In genomic region chr3:102111979-102112599, GRCm38 (mm10) we compare ENCODE assay signal across 21 mouse cellular contexts. TPM values are rescaled to one million over a fixed set of nuclear protein-coding genes. Genes with fewer than 3 reads are reported as not detected.
DNase-seq lines count a peak whose midpoint lies in the region; ATAC-seq and TF ChIP-seq lines count a peak whose summit lies in the region.
"Had no signal": no experiment of that assay in that cellular context is flagged by ENCODE, and none has a peak within 500 bp of the region (broad histone marks: within the 10 kb centered on the region; RNA-seq: fewer than 3 reads in every experiment).

No protein-coding gene starts in this region.

- peaks cover 13% of the 10 kb centered on the region for H3K4me1 ChIP-seq in heart, embryonic 12.5 days (replicated peaks)
- H3K4me1 ChIP-seq in midbrain, postnatal 0 days (ENCODE audit: insufficient read depth, low read length): no peaks in the 10 kb centered on the region
- no peaks in the 10 kb centered on the region for H3K4me1 ChIP-seq in midbrain, embryonic 14.5 days (ENCODE audit: control insufficient read depth, insufficient read depth, low read length)
- H3K4me1 ChIP-seq in neural tube, embryonic 14.5 days (ENCODE audit: control insufficient read depth, insufficient read depth, low read length): no peaks in the 10 kb centered on the region
- H3K4me1 ChIP-seq: forebrain, embryonic 12.5 days; limb, embryonic 15.5 days; midbrain, embryonic 12.5 days had no signal

- 56% methylated on average over 7 of the region's 7 CpGs for WGBS in heart, embryonic 12.5 days
- 70% methylated on average over 7 of the region's 7 CpGs for WGBS in midbrain, postnatal 0 days
- 69% methylated on average over 7 of the region's 7 CpGs for WGBS in midbrain, embryonic 14.5 days
- 70% methylated on average over 7 of the region's 7 CpGs for WGBS in neural tube, embryonic 14.5 days

- no peak overlapping the region for H3K4me2 ChIP-seq in heart, embryonic 12.5 days
- H3K4me2 ChIP-seq in midbrain, postnatal 0 days (ENCODE audit: low read depth, low read length, poor library complexity, severe bottlenecking): no peak overlapping the region
- H3K4me2 ChIP-seq in midbrain, embryonic 14.5 days (ENCODE audit: low read length): no peak overlapping the region
- no peak overlapping the region for H3K4me2 ChIP-seq in neural tube, embryonic 14.5 days (ENCODE audit: low read depth, low read length)
- H3K4me2 ChIP-seq: forebrain, embryonic 12.5 days; limb, embryonic 15.5 days; midbrain, embryonic 12.5 days had no signal

- H3K27ac ChIP-seq in heart, embryonic 12.5 days (ENCODE audit: poor library complexity, severe bottlenecking): peak overlapping the region; percentile 8; the same call in 1 of the 2 replicates
- H3K27ac ChIP-seq in midbrain, postnatal 0 days (ENCODE audit: low read depth, low read length): no peak overlapping the region
- H3K27ac ChIP-seq in midbrain, embryonic 14.5 days (replicated peaks; ENCODE audit: low read depth, low read length): no peak overlapping the region
- H3K27ac ChIP-seq in neural tube, embryonic 14.5 days (ENCODE audit: low read depth, low read length): no peak overlapping the region
- H3K27ac ChIP-seq: forebrain, embryonic 12.5 days; limb, embryonic 15.5 days; midbrain, embryonic 12.5 days had no signal

- H3K36me3 ChIP-seq in heart, embryonic 12.5 days: peaks cover 9% of the 10 kb centered on the region; the same call in 1 of the 2 replicates
- no peaks in the 10 kb centered on the region for H3K36me3 ChIP-seq in midbrain, postnatal 0 days (ENCODE audit: insufficient read depth, low read length)
- H3K36me3 ChIP-seq in midbrain, embryonic 14.5 days (ENCODE audit: control insufficient read depth, insufficient read depth, low read length): no peaks in the 10 kb centered on the region
- no peaks in the 10 kb centered on the region for H3K36me3 ChIP-seq in neural tube, embryonic 14.5 days (ENCODE audit: control insufficient read depth, insufficient read depth, low read length)
- H3K36me3 ChIP-seq: forebrain, embryonic 12.5 days; limb, embryonic 15.5 days; midbrain, embryonic 12.5 days had no signal

- TF ChIP-seq CTCF in midbrain, postnatal 0 days (IDR thresholded peaks at IDR 0.05): no peak

- 0 out of 2 replicates have a peak overlapping the region, but pooled peaks have one; percentile 4 for H3K9ac ChIP-seq in heart, embryonic 12.5 days
- no peak overlapping the region for H3K9ac ChIP-seq in midbrain, postnatal 0 days (replicated peaks; ENCODE audit: low read length, poor library complexity, severe bottlenecking)
- no peak overlapping the region for H3K9ac ChIP-seq in midbrain, embryonic 14.5 days (replicated peaks; ENCODE audit: low read length)
- H3K9ac ChIP-seq in neural tube, embryonic 14.5 days (replicated peaks; ENCODE audit: low read depth, low read length): no peak overlapping the region
- H3K9ac ChIP-seq: forebrain, embryonic 12.5 days; limb, embryonic 15.5 days; midbrain, embryonic 12.5 days had no signal

- no peak for DNase-seq in heart, postnatal 25 days (ENCODE audit: low spot score)
- DNase-seq in midbrain, postnatal 0 days (ENCODE audit: low spot score): no peak
- DNase-seq in midbrain, embryonic 14.5 days: no peak
- DNase-seq in adipocyte (ENCODE audit: low spot score): peak; percentile 10
- no peak for DNase-seq in embryo, embryonic 10 days (ENCODE audit: low spot score)
- DNase-seq: cerebellum, adult 8-10 months; embryo, embryonic 11 days; kidney, postnatal 10 days; lung, adult 18-20 months; lung, postnatal 36 days; right cerebral cortex, adult 18-20 months; spleen, adult 18-20 months; thymus, postnatal 4 days had no signal

- ATAC-seq in heart, embryonic 12.5 days (ENCODE audit: insufficient number of reproducible peaks, low FRiP score): no peak
- peak; percentile 66; the same call in 1 of the 2 replicates for ATAC-seq in midbrain, postnatal 0 days (ENCODE audit: low FRiP score)
- ATAC-seq in midbrain, embryonic 14.5 days (ENCODE audit: low FRiP score, low TSS enrichment): no peak
- ATAC-seq in neural tube, embryonic 14.5 days (ENCODE audit: low read depth): peak; percentile 11; the same call in 1 of the 2 replicates
- no peak for ATAC-seq in cerebellum, adult (ENCODE audit: insufficient number of reproducible peaks, low FRiP score, low TSS enrichment)
- ATAC-seq: intestine, postnatal 0 days had no signal

- no peaks in the 10 kb centered on the region for H3K9me3 ChIP-seq in heart, embryonic 12.5 days (replicated peaks)
- H3K9me3 ChIP-seq in midbrain, postnatal 0 days (ENCODE audit: low read length): no peaks in the 10 kb centered on the region
- no peaks in the 10 kb centered on the region for H3K9me3 ChIP-seq in midbrain, embryonic 14.5 days (ENCODE audit: control insufficient read depth, low read length)
- H3K9me3 ChIP-seq in neural tube, embryonic 14.5 days (ENCODE audit: control insufficient read depth, low read length): no peaks in the 10 kb centered on the region
- H3K9me3 ChIP-seq: forebrain, embryonic 12.5 days; limb, embryonic 15.5 days; midbrain, embryonic 12.5 days had no signal

- no peaks in the 10 kb centered on the region for H3K27me3 ChIP-seq in heart, embryonic 12.5 days (replicated peaks)
- H3K27me3 ChIP-seq in midbrain, postnatal 0 days (ENCODE audit: insufficient read depth, low read length): no peaks in the 10 kb centered on the region
- no peaks in the 10 kb centered on the region for H3K27me3 ChIP-seq in midbrain, embryonic 14.5 days (ENCODE audit: control insufficient read depth, insufficient read depth, low read length)
- no peaks in the 10 kb centered on the region for H3K27me3 ChIP-seq in neural tube, embryonic 14.5 days (ENCODE audit: control insufficient read depth, insufficient read depth, low read length)
- H3K27me3 ChIP-seq: forebrain, embryonic 12.5 days; limb, embryonic 15.5 days; midbrain, embryonic 12.5 days had no signal

- intact Hi-C loops in heart, postnatal 25 days (cut with DNase I): no loop called here

- no peak overlapping the region for H3K4me3 ChIP-seq in heart, embryonic 12.5 days
- no peak overlapping the region for H3K4me3 ChIP-seq in midbrain, postnatal 0 days (ENCODE audit: low read depth, low read length)
- H3K4me3 ChIP-seq in midbrain, embryonic 14.5 days (replicated peaks; ENCODE audit: low read depth, low read length): no peak overlapping the region
- no peak overlapping the region for H3K4me3 ChIP-seq in neural tube, embryonic 14.5 days (ENCODE audit: low read depth, low read length)
- H3K4me3 ChIP-seq: forebrain, embryonic 12.5 days; limb, embryonic 15.5 days; midbrain, embryonic 12.5 days had no signal

RNA-seq across cellular contexts. Expression of gene Casq2, which starts 25.9 kb away (rescaled TPM):
- polyA plus RNA-seq in heart, embryonic 12.5 days (2016; fragmentation: Nextera tagmentation; extraction: Ambion mirVana): 105 and 108 TPM in 2 replicates
- 1,000 to 10,000 TPM; 1,096 to 1,107 TPM for total RNA-seq in heart, postnatal 25 days (2021)
- total RNA-seq in midbrain, postnatal 0 days (2014; rRNA removed): 0.93 and 4.5 TPM in 2 replicates
- 0.61 and 0.84 TPM in 2 replicates for polyA plus RNA-seq in midbrain, postnatal 0 days (2015; fragmentation: Nextera tagmentation; extraction: Ambion mirVana)
- 0.16 and 0.26 TPM in 2 replicates for polyA plus RNA-seq in midbrain, embryonic 14.5 days (2014; fragmentation: Nextera tagmentation; extraction: Ambion mirVana)
- polyA plus RNA-seq in neural tube, embryonic 14.5 days (2014; fragmentation: Nextera tagmentation; extraction: Ambion mirVana): 0.67 and 0.75 TPM in 2 replicates
- total RNA-seq: neutrophil, adult 5-6 weeks had no signal

Comparison
In these comparisons a context has a peak if more than half of its experiments do, and no peak if none do; other contexts are left out.
1. ATAC-seq: peak in midbrain, postnatal 0 days (single experiment) and neural tube, embryonic 14.5 days (single experiment); none in heart, embryonic 12.5 days (single experiment), midbrain, embryonic 14.5 days (single experiment) and cerebellum, adult (single experiment).
2. RNA of gene Casq2, which starts 25.9 kb away (polyA plus RNA-seq): 105 to 108 TPM in heart, embryonic 12.5 days; 0.61 to 0.84 TPM in midbrain, postnatal 0 days, 0.67 to 0.75 TPM in neural tube, embryonic 14.5 days and 0.16 to 0.26 TPM in midbrain, embryonic 14.5 days; every median in the first group is over 10 times any median in the second.